Mouse (Mus musculus) C3H10T1/2 (cell line): ENCODE results near the gene Fbxo31. TPM values are rescaled to one million over a fixed set of nuclear protein-coding genes. Genes with fewer than 3 reads are reported as not detected.

ENCODE experiments used
- polyA plus RNA-seq, 2 experiments: library from polyadenylated mRNA; unstranded; fragments of >200 nt; fragmentation: generic; extraction: Trizol; gene quantifications; one replicate each; pipeline ENCODE4 v1.2.1; 2012; ENCODE audit warnings: missing spikeins in 2 of 2

Gene Fbxo31
- polyA plus RNA-seq: 10 to 100 TPM; 10.3 to 28.1 TPM

GRCm38 (mm10) chr8:121578676-121579451, at the start of gene Fbxo31:
Fbxo31 (minus strand) TSS chr8:121578806.

GRCm38 (mm10) chr8:121590203-121591177, 11.9 kb upstream of the Fbxo31 start, which contains the start of gene Map1lc3b:
Map1lc3b (plus strand) TSS chr8:121590361.

GRCm38 (mm10) chr8:121544276-121544785, 34.3 kb downstream of the Fbxo31 start, which contains the start of gene 1700018B08Rik:
1700018B08Rik (minus strand) TSS chr8:121544320.

Other genes starting within 250 kb of the Fbxo31 start
- not detected for gene 1700018B08Rik, start 34.5 kb downstream of the Fbxo31 start, polyA plus RNA-seq
- gene Map1lc3b, start 11.6 kb upstream of the Fbxo31 start, polyA plus RNA-seq: 100 to 1,000 TPM; 129 to 210 TPM
- 10 to 100 TPM in 1 of 2 experiments, 1 to 10 TPM in 1; 2.1 to 16.5 TPM for gene Zcchc14, start 74.1 kb upstream of the Fbxo31 start, polyA plus RNA-seq
- under 1 TPM in 1 of 2 experiments, not detected in 1; 0.05 TPM for gene Jph3, start 150.8 kb upstream of the Fbxo31 start, polyA plus RNA-seq